Mouse (Mus musculus) hindbrain, embryonic 14.5 days (tissue): ENCODE data around the gene Fbxw9. TPM values are rescaled to one million over a fixed set of nuclear protein-coding genes. Genes with fewer than 3 reads are reported as not detected.
"Not testable (repeated sequence)": the region's sequence is repeated elsewhere in the genome, so short reads cannot be mapped to it uniquely, and the experiment has no call there.

Experiments
- ATAC-seq: fragments of 200-750 bp; cut with Nextera tagmentation; 2 replicates; pipeline ENCODE4 v1.8.0; 2017; ENCODE audit warnings: moderate number of reproducible peaks, mild to moderate bottlenecking, moderate TSS enrichment, moderate library complexity; ENCODE audit not compliant: low FRiP score
- DNase-seq: peaks from one replicate; pipeline ENCODE4 v3.0.0-alpha.2; 2015; ENCODE audit warnings: low spot score
- H3K27ac ChIP-seq: fragments of 300-500 bp; sonication (generic); 2 replicates; pipeline ENCODE4 v1.5.1; 2014; ENCODE audit warnings: mild to moderate bottlenecking, moderate library complexity
- H3K27me3 ChIP-seq: fragments of 300-500 bp; sonication (generic); 2 replicates; pipeline ENCODE4 v1.6.1; 2014; ENCODE audit warnings: mild to moderate bottlenecking, low read length, mixed read lengths; ENCODE audit not compliant: control insufficient read depth, insufficient read depth
- H3K36me3 ChIP-seq: fragments of 300-500 bp; sonication (generic); replicated peaks from 2 replicates; pipeline ENCODE4 v1.6.1; 2014; ENCODE audit not compliant: control insufficient read depth, insufficient read depth
- H3K4me1 ChIP-seq: fragments of 300-500 bp; sonication (generic); replicated peaks from 2 replicates; pipeline ENCODE4 v1.6.1; 2014; ENCODE audit warnings: antibody characterized with exemption, low read length, mixed read lengths; ENCODE audit not compliant: control insufficient read depth, insufficient read depth
- H3K4me2 ChIP-seq: fragments of 300-500 bp; sonication (generic); replicated peaks from 2 replicates; pipeline ENCODE4 v1.6.1; 2014; ENCODE audit warnings: mild to moderate bottlenecking, moderate library complexity
- H3K4me3 ChIP-seq: fragments of 300-500 bp; sonication (generic); replicated peaks from 2 replicates; pipeline ENCODE4 v1.5.1; 2014; ENCODE audit warnings: mild to moderate bottlenecking, low read length
- H3K9ac ChIP-seq: fragments of 300-500 bp; sonication (generic); 2 replicates; pipeline ENCODE4 v1.6.1; 2014
- H3K9me3 ChIP-seq: fragments of 300-500 bp; sonication (generic); 2 replicates; pipeline ENCODE4 v1.6.1; 2016; ENCODE audit warnings: low read length; ENCODE audit not compliant: control insufficient read depth
- WGBS: fragments of 180-500 bp; shearing (Covaris S2); extraction: QIAGEN DNeasy Blood & Tissue Kit; methylation state at CpG from one replicate; pipeline ENCODE4 v1.1.7; 2014; 5-methylcytosine and 5-hydroxymethylcytosine counted together
- polyA plus RNA-seq: library from polyadenylated mRNA; unstranded; fragments of >200 nt; fragmentation: Nextera tagmentation; extraction: Ambion mirVana; gene quantifications from 2 replicates; pipeline ENCODE4 v1.2.1, GENCODE M21; 2014

Gene Fbxw9
- polyA plus RNA-seq, 1 experiment from 2014 or later = 68.9 TPM

- no peak overlapping the region for H3K9ac ChIP-seq
- no peaks in the 10 kb centered on the region for H3K9me3 ChIP-seq
- H3K4me1 ChIP-seq = peaks cover 18% of the 10 kb centered on the region
- no peak overlapping the region for H3K4me3 ChIP-seq
- ATAC-seq = no peak
- DNase-seq = no peak
- whole genome bisulfite sequencing = 73% methylated on average over 9 of the region's 9 CpGs
- peaks cover 53% of the 10 kb centered on the region for H3K36me3 ChIP-seq
- H3K4me2 ChIP-seq = no peak overlapping the region
- no peaks in the 10 kb centered on the region for H3K27me3 ChIP-seq
- no peak overlapping the region for H3K27ac ChIP-seq
Observed at GRCm38 (mm10) chr8:85076001-85076400, 16.1 kb downstream of the Fbxw9 start.

GRCm38 (mm10) chr8:85076993-85077392, 17.1 kb downstream of the Fbxw9 start:
- no peaks in the 10 kb centered on the region for H3K27me3 ChIP-seq
- peak; percentile 44; the same call in 1 of the 2 replicates for ATAC-seq

GRCm38 (mm10) chr8:85080214-85080531, 20.3 kb downstream of the Fbxw9 start:
- DNase-seq (no peak), ATAC-seq (no peak)
- H3K27ac ChIP-seq = no peak overlapping the region; the same call in 1 of the 2 replicates
- peak overlapping the region; percentile 62 for H3K4me2 ChIP-seq
- H3K4me3 ChIP-seq = peak overlapping the region; percentile 78
- no peaks in the 10 kb centered on the region for H3K9me3 ChIP-seq
- peaks cover 32% of the 10 kb centered on the region for H3K36me3 ChIP-seq
- under 1% methylated on average over 25 of the region's 25 CpGs for WGBS
- H3K4me1 ChIP-seq = peaks cover 12% of the 10 kb centered on the region
- H3K27me3 ChIP-seq = no peaks in the 10 kb centered on the region
- H3K9ac ChIP-seq = peak overlapping the region; percentile 87

More at GRCm38 (mm10) chr8:85076993-85077392, 17.1 kb downstream of the Fbxw9 start:
- WGBS = 0% methylated on average over 2 of the region's 2 CpGs
- H3K9me3 ChIP-seq = no peaks in the 10 kb centered on the region
- H3K4me1 ChIP-seq = peaks cover 21% of the 10 kb centered on the region
- no peak overlapping the region for H3K9ac ChIP-seq
- no peak overlapping the region for H3K4me3 ChIP-seq
- no peak overlapping the region for H3K27ac ChIP-seq
- no peak overlapping the region for H3K4me2 ChIP-seq
- peak; percentile 90 for DNase-seq
- H3K36me3 ChIP-seq = peaks cover 53% of the 10 kb centered on the region

- ATAC-seq (0 out of 2 replicates have a peak, but pooled peaks have one; percentile 16), DNase-seq (peak; percentile 77)
- H3K27ac ChIP-seq = no peak within 1 kb of the TSS; the same call in 1 of the 2 replicates
- peak within 1 kb of the TSS; percentile 78 for H3K4me3 ChIP-seq
- H3K36me3 ChIP-seq = peaks cover 27% of the 10 kb centered on the region
- H3K9ac ChIP-seq = peak within 1 kb of the TSS; percentile 87
- peaks cover 12% of the 10 kb centered on the region for H3K4me1 ChIP-seq
- peak within 1 kb of the TSS; percentile 62 for H3K4me2 ChIP-seq
- no peaks in the 10 kb centered on the region for H3K27me3 ChIP-seq
- H3K9me3 ChIP-seq = no peaks in the 10 kb centered on the region
- WGBS = under 1% methylated on average over 30 of the region's 30 CpGs
Observed at GRCm38 (mm10) chr8:85080532-85081215, 20.8 kb downstream of the Fbxw9 start, which contains the start of gene Wdr83os. Gene Wdr83os (plus strand): TSS chr8:85080740.

GRCm38 (mm10) chr8:85081216-85081555, 21.3 kb downstream of the Fbxw9 start, which contains the start of gene Wdr83:
Gene Wdr83 (minus strand): TSS chr8:85081306.
- Histone ChIP-seq H3K4me1 (peaks cover 12% of the 10 kb centered on the region), H3K27me3 (no peaks in the 10 kb centered on the region), H3K27ac (no peak within 1 kb of the TSS; the same call in 1 of the 2 replicates), H3K4me3 (peak within 1 kb of the TSS; percentile 78), H3K36me3 (peaks cover 22% of the 10 kb centered on the region), H3K9ac (peak within 1 kb of the TSS; percentile 87), H3K9me3 (no peaks in the 10 kb centered on the region), H3K4me2 (peak within 1 kb of the TSS; percentile 62)
- DNase-seq = no peak
- WGBS = 1% methylated on average over 9 of the region's 9 CpGs
- 0 out of 2 replicates have a peak, but pooled peaks have one; percentile 14 for ATAC-seq

- H3K4me3 ChIP-seq, H3K27ac ChIP-seq, ATAC-seq, H3K4me2 ChIP-seq, H3K9me3 ChIP-seq, H3K27me3 ChIP-seq, DNase-seq, H3K9ac ChIP-seq: not testable (repeated sequence)
- WGBS = 92% methylated on average over 4 of the region's 4 CpGs
- Histone ChIP-seq H3K4me1 (peaks cover 12% of the 10 kb centered on the region), H3K36me3 (peaks cover 23% of the 10 kb centered on the region)
Observed at GRCm38 (mm10) chr8:85082169-85082568, 22.3 kb downstream of the Fbxw9 start.

GRCm38 (mm10) chr8:85083108-85083813, 23.4 kb downstream of the Fbxw9 start, which contains the start of gene Man2b1:
Gene Man2b1 (plus strand): TSS chr8:85083270.
- H3K27me3 ChIP-seq = no peaks in the 10 kb centered on the region
- H3K36me3 ChIP-seq = peaks cover 26% of the 10 kb centered on the region
- ATAC-seq = peak; percentile 85

GRCm38 (mm10) chr8:85084633-85085032, 24.8 kb downstream of the Fbxw9 start:
- no peak for DNase-seq

More at GRCm38 (mm10) chr8:85083108-85083813, 23.4 kb downstream of the Fbxw9 start, which contains the start of gene Man2b1:
- DNase-seq = peak; percentile 71
- peak within 1 kb of the TSS; percentile 42 for H3K4me3 ChIP-seq
- H3K4me1 ChIP-seq = peaks cover 12% of the 10 kb centered on the region
- H3K4me2 ChIP-seq = peak within 1 kb of the TSS; percentile 68
- H3K9me3 ChIP-seq = no peaks in the 10 kb centered on the region
- WGBS = under 1% methylated on average over 30 of the region's 30 CpGs
- no peak within 1 kb of the TSS for H3K27ac ChIP-seq
- H3K9ac ChIP-seq = peak within 1 kb of the TSS; percentile 54

GRCm38 (mm10) chr8:85086238-85086637, 26.4 kb downstream of the Fbxw9 start:
- H3K9me3 ChIP-seq = no peaks in the 10 kb centered on the region
- ATAC-seq (no peak), DNase-seq (no peak)
- no peak overlapping the region for H3K4me3 ChIP-seq
- H3K36me3 ChIP-seq = peaks cover 19% of the 10 kb centered on the region; the same call in 1 of the 2 replicates
- H3K27me3 ChIP-seq = no peaks in the 10 kb centered on the region
- H3K27ac ChIP-seq = no peak overlapping the region
- H3K4me1 ChIP-seq = peaks cover 5% of the 10 kb centered on the region; the same call in 1 of the 2 replicates
- H3K4me2 ChIP-seq = no peak overlapping the region
- 80% methylated on average over 3 of the region's 3 CpGs for WGBS
- no peak overlapping the region for H3K9ac ChIP-seq

More at GRCm38 (mm10) chr8:85084633-85085032, 24.8 kb downstream of the Fbxw9 start:
- Histone ChIP-seq H3K27me3 (no peaks in the 10 kb centered on the region), H3K9ac (no peak overlapping the region), H3K9me3 (no peaks in the 10 kb centered on the region), H3K27ac (no peak overlapping the region), H3K4me3 (no peak overlapping the region), H3K4me2 (no peak overlapping the region), H3K4me1 (peaks cover 9% of the 10 kb centered on the region), H3K36me3 (peaks cover 19% of the 10 kb centered on the region; the same call in 1 of the 2 replicates)
- 93% methylated on average over 8 of the region's 8 CpGs for WGBS
- no peak for ATAC-seq
